Mouse (Mus musculus) hematopoietic stem cell, adult 5-6 weeks (primary cell): ENCODE results near the gene Mark2. TPM values are rescaled to one million over a fixed set of nuclear protein-coding genes. Genes with fewer than 3 reads are reported as not detected.
A peak's percentile ranks its signal among the peaks of the same experiment; 100 is the strongest.

Experiments used
- ATAC-seq, 2 experiments: fragments of 125-278 bp in 1 of 2; replicated peaks in 1 of 2; 2 replicates each; pipeline ENCODE4 v1.8.0; 2016 to 2017; ENCODE audit warnings: inconsistent platforms in 2 of 2, mild to moderate bottlenecking in 2 of 2, moderate number of reproducible peaks in 2 of 2, low read depth in 1 of 2, moderate TSS enrichment in 1 of 2; ENCODE audit not compliant: low FRiP score in 2 of 2, poor library complexity in 2 of 2, severe bottlenecking in 2 of 2, insufficient read depth in 1 of 2, low TSS enrichment in 1 of 2
- total RNA-seq: library from RNA; stranded (forward); fragments of 172-1452, 232-1000 nt; gene quantifications from 2 replicates; pipeline ENCODE4 v1.2.3, GENCODE M21; 2017

The Mark2 gene
- total RNA-seq, 1 experiment from 2014 or later = 16.8 TPM

- ATAC-seq = no peak
Measured at GRCm38 (mm10) chr19:7305380-7306310, 36.0 kb downstream of the Mark2 start.

- ATAC-seq = no peak
Measured at GRCm38 (mm10) chr19:7304801-7305200, 36.9 kb downstream of the Mark2 start.

- ATAC-seq = no peak
Measured at GRCm38 (mm10) chr19:7303796-7304195, 37.9 kb downstream of the Mark2 start.

GRCm38 (mm10) chr19:7302493-7302797, 39.2 kb downstream of the Mark2 start:
- ATAC-seq = no peak

GRCm38 (mm10) chr19:7301647-7302492, 39.8 kb downstream of the Mark2 start:
- ATAC-seq = no peak

GRCm38 (mm10) chr19:7300078-7300477, 41.6 kb downstream of the Mark2 start:
- no peak for ATAC-seq

- ATAC-seq = 0 out of 4 replicates have a peak, but pooled peaks of 1 of the 2 experiments have one; percentile 26
Measured at GRCm38 (mm10) chr19:7299052-7299451, 42.6 kb downstream of the Mark2 start.

- ATAC-seq = no peak
Measured at GRCm38 (mm10) chr19:7295959-7296358, 45.7 kb downstream of the Mark2 start.

GRCm38 (mm10) chr19:7295071-7295658, 46.5 kb downstream of the Mark2 start:
- ATAC-seq = peak in 1 of 2 experiments; percentile 55; a peak in 2 of 4 replicates

GRCm38 (mm10) chr19:7294098-7294876, 47.4 kb downstream of the Mark2 start:
- ATAC-seq = peak; percentile 36 to 59; a peak in 3 of 4 replicates

- no peak for ATAC-seq
Measured at GRCm38 (mm10) chr19:7291958-7292709, 49.5 kb downstream of the Mark2 start.

GRCm38 (mm10) chr19:7289767-7290166, 51.9 kb downstream of the Mark2 start:
- ATAC-seq = no peak

GRCm38 (mm10) chr19:7288288-7288687, 53.4 kb downstream of the Mark2 start:
- ATAC-seq = no peak

- ATAC-seq = no peak
Measured at GRCm38 (mm10) chr19:7286563-7287315, 54.9 kb downstream of the Mark2 start.

GRCm38 (mm10) chr19:7280557-7281330, 60.9 kb downstream of the Mark2 start:
- no peak for ATAC-seq
